Mouse (Mus musculus): ENCODE results near the gene Adgrf1.
"Not testable (repeated sequence)": the region's sequence is repeated elsewhere in the genome, so short reads cannot be mapped to it uniquely, and the experiment has no call there.

The Adgrf1 gene

DNA sequence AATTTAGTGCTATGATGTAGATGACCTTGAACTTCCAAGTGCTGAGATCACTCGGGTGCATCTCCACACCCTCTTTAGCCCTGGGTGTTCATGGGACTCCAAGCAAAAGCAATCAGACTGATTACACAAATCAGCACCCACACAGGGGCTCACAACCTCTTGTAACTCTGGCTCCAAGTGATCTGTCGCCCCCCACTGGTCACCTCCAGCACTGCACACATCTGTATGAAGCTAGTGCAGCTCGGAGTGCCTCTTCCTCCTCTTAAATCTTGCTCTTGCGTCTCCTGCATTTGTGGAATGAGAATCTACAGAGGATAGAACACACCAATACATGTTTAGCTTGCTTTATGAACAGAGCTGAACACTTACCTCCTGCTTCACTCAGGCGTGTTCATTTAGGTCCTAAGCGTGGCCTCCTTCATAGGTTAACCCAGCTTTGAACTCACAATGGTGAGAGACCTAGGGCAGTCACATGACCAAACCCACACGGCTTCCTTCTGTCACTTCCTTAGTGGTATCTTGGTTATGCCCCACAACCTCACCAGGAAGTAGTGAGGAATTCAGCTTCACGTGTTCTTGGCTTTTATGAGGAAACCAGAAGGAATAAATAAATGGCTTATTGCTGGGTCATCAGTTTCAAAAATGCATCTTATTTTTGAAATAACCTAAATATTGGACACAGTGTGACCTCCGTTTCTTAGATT lies 2.9 kb upstream of the Adgrf1 start:
- peak; percentile 24 for DNase-seq

- no peak for DNase-seq
Observed at GRCm38 (mm10) chr17:43276220-43276619, 6.1 kb downstream of the Adgrf1 start.

DNA sequence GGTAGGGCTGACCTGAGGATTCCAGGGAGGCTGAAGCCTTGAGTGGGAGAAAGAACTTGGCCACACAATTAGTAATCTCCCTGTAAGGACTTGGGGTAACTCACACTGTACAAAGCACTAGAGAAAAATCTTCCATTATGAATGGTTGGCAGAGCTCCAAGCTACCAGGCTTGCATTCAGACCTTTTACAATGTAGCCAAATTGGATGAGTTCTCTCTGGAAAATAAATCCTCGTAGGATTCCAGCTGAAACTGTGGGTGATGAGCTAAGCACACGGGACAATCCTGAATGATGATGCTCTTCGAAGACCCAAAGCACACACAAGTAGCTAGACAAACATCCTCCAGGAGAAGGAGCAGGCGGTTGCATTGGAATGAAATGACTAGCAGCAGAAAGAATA lies 7.1 kb downstream of the Adgrf1 start:
- DNase-seq: peak; percentile 37

DNA sequence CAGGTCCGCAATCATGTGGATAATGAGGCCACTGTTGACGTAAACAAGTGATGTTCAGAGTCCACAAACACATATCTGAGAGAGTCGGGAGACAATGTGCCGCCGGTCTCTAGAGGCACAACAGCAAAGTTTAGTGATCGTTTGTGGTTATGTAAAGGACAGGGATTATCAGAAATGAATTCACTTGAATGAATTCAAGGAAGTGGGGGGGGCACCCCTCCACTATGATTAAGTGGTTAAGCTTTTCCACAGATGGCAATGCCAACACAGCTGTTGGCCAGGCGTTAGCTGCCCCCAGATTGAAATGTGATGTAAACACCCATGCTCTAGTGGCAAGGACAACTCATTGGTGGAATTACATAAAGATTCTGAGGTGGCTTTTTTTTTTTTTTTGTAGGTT lies 9.5 kb downstream of the Adgrf1 start:
- DNase-seq: peak; percentile 15

DNA sequence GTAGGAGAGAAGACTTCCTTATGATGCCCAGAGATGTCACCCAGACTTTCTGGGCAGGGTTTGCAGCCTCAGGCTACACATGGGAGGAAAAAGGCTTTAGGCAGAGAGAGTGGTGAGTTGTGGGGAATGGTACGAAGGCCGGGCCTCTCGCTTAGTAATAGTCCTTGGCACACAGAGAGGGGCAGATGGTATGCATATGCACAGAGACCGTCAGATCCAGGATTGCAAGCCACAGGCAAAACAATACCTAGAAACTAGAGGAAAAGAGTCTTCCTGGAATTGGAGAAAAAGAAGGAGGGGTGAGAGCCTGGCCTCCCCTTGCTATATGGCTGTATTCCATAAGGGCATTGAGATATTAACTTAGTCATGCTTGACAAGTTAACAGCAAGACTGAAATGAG lies 12.2 kb downstream of the Adgrf1 start:
- no peak for DNase-seq

GRCm38 (mm10) chr17:43282828-43283227 lies 12.7 kb downstream of the Adgrf1 start:
- no peak for DNase-seq

- no peak for DNase-seq
Observed at GRCm38 (mm10) chr17:43299515-43299914, 29.4 kb downstream of the Adgrf1 start.

GRCm38 (mm10) chr17:43325986-43326671 lies 56.0 kb downstream of the Adgrf1 start:
- DNase-seq: peak; percentile 33

DNA sequence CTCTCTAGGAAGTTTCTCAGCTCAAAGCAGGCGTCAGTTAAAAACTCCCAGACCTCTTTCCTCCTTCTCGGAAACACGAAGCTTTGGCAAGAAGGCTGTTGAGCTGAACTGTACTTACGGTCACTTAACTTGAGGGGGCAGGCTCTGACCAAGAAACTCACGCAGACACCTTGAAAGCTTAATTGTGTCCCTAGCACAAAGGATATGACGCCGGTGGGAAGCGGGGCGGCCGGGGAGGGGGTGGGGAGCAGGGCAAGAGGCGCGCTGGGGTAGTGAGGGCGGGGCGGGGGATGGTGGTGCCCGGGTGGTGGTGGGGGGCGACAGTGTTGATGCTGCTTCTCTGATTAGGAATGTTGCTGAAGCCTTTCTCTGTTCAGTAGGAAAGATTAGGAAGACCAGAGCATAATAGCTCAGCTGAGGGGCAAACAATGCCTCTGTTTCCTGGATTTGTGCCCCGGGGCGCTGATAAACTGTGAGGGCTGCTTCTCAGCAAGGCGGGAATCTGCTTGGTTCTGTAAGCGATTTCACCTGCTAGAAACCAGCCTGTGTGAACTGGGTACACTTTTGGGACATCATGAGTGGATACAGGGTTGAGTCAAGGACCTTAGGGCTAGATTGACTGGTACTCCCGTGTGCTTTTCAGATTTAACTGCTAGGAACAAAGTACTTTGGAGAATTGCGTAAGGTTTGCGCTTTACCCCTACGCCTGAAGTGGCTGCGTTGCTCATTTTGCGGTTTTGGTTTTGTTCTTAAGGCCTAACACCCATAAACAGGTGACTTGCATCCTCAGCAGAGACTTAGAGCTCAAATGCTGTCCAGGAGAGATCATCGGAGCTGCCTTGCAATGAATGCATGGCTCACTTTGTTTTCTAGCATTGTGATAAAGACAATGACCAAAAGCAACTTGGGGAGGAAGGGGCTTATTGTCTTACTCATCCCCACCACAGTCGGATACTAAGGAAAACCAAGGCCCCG lies 56.9 kb downstream of the Adgrf1 start:
- peak; percentile 80 for DNase-seq

- no peak for DNase-seq
Observed at GRCm38 (mm10) chr17:43327810-43328209, 57.7 kb downstream of the Adgrf1 start.

DNA sequence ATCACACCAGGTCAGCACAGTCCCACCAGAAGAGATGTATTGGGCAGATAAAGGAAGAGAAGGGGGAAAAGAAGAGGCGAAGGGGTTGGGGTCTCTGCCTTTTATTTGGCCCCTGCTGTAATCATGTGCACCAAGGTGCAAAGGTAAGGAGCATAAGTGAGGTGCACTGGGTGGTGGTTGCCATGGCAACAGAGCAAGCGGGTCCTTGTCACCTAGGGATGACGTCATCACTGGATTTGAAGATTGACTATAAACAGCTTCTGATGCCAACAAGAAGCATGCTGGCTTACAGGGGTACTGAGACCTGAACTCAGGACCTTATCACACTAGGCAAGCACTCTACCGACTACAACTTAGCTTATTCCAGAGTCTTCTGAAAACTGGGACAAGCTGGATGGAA lies 59.1 kb downstream of the Adgrf1 start:
- no peak for DNase-seq

DNA sequence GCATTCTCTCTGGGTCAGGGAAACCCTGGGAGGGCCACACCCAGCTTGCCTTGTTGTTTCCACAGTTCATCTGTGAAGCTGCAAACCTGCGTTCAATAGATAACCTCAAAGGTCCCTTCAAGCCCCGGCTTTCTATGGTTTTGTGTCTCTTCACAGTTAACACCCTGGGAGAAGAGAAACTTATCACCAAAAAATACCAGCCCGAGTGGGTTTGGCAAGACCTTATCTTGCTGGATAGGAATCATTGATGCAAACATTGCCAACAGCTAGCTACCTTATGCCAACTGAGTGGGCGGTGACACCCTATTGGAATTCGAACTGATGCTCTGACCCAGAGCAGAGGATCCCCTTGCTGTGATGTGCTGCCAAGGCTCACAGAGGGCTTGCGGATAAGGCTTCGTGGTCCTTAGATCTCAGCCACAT lies 59.6 kb downstream of the Adgrf1 start:
- DNase-seq: no peak

- DNase-seq: no peak
Observed at GRCm38 (mm10) chr17:43332686-43333085, 62.6 kb downstream of the Adgrf1 start.

- DNase-seq: no peak
Observed at GRCm38 (mm10) chr17:43334074-43334473, 63.9 kb downstream of the Adgrf1 start.

- no peak for DNase-seq
Observed at GRCm38 (mm10) chr17:43337643-43338042, 67.5 kb downstream of the Adgrf1 start.

- DNase-seq: no peak
Observed at GRCm38 (mm10) chr17:43338279-43338678, 68.2 kb downstream of the Adgrf1 start.

DNA sequence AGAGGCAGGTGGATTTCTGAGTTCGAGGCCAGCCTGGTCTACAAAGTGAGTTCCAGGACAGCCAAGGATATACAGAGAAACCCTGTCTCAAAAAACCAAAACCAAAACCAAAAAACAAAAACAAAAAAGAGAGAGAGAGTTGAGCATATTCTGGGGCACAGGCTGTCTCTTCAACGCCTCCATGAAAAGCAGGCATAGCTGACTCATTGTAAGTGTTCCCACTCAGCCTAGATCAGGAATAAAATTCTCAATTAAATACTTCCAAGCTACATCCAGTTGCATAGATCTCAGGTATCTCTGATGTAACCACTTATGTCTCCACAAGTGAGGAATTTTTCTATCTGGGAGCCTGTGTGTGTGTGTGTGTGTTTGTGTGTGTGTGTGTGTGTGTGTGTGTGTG lies 76.4 kb downstream of the Adgrf1 start:
- DNase-seq: not testable (repeated sequence)

GRCm38 (mm10) chr17:43357902-43358539 lies 87.9 kb downstream of the Adgrf1 start:
- no peak for DNase-seq

- peak; percentile 73 for DNase-seq
Observed at GRCm38 (mm10) chr17:43359826-43360619, 89.9 kb downstream of the Adgrf1 start, which contains the start of gene Adgrf5. Gene Adgrf5 (plus strand): TSS chr17:43360451.

- DNase-seq: no peak
Observed at GRCm38 (mm10) chr17:43361021-43361420, 90.9 kb downstream of the Adgrf1 start.

GRCm38 (mm10) chr17:43362362-43362761 lies 92.2 kb downstream of the Adgrf1 start:
- DNase-seq: peak; percentile 53

- no peak for DNase-seq
Observed at GRCm38 (mm10) chr17:43362881-43363280, 92.8 kb downstream of the Adgrf1 start.

Measured in kidney, postnatal 10 days (tissue).